Mouse (Mus musculus) heart, adult 9 months (tissue): ENCODE measurements around the gene Gm10447.
A peak's percentile ranks its signal among the peaks of the same experiment; 100 is the strongest.

ENCODE experiments used
- DNase-seq, 2 experiments: peaks; one replicate each; pipeline ENCODE4 v3.0.0; 2022; ENCODE audit warnings: low spot score in 2 of 2

Gm10447 gene

GRCm38 (mm10) chr11:53478383-53479170 is 21.7 kb upstream of the Gm10447 start:
- DNase-seq = no peak

GRCm38 (mm10) chr11:53477833-53478232 is 20.9 kb upstream of the Gm10447 start:
- no peak for DNase-seq

DNA sequence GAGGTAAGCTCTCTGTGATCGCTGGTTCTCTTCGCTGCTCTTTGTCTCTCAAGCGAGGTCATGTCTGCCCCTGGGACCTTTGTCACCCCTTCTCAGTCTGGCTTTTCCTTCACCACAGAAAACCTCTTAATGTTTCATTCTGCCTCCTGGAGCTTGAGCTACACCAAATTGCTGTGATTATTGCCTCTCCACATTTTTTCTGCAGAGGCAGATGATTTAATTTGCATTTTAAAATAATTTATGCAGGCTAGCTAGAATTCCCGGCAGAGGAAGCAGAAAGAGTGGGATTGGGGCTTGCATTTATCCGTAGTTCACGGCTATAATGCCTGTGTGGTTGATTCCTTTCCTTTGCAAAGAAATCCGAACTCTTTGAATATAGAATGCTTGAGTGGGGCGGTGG is 18.7 kb upstream of the Gm10447 start:
- no peak for DNase-seq

DNA sequence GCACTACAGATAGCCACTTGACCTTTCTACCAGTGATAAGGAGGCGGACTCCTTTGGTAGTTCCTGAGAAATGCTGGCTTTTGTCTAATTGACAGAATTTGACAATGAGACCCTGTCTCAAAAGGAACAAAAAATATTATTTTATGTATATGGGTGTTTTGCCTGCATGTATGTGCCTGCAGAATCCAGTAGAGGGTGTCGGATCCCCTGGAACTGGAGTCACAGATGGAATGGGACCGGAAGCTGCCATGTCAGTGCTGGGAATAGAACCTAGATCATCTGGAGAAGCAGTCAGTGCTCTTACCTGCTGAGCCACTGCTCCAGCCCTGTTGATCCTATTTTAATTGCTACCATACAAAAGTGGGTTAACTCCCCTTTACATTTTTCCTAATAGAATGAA is 15.8 kb upstream of the Gm10447 start:
- no peak for DNase-seq

GRCm38 (mm10) chr11:53469968-53470695 is 13.2 kb upstream of the Gm10447 start, which contains the start of gene Gm9837:
Gm9837 (minus strand) TSS chr11:53470479.
- peak; percentile 84 to 90 for DNase-seq

GRCm38 (mm10) chr11:53469294-53469967 is 12.5 kb upstream of the Gm10447 start:
- DNase-seq = peak in 1 of 2 experiments; percentile 48

GRCm38 (mm10) chr11:53466231-53466971 is 9.5 kb upstream of the Gm10447 start:
- peak; percentile 52 to 68 for DNase-seq

GRCm38 (mm10) chr11:53463551-53464424 is 6.9 kb upstream of the Gm10447 start:
- DNase-seq = no peak

DNA sequence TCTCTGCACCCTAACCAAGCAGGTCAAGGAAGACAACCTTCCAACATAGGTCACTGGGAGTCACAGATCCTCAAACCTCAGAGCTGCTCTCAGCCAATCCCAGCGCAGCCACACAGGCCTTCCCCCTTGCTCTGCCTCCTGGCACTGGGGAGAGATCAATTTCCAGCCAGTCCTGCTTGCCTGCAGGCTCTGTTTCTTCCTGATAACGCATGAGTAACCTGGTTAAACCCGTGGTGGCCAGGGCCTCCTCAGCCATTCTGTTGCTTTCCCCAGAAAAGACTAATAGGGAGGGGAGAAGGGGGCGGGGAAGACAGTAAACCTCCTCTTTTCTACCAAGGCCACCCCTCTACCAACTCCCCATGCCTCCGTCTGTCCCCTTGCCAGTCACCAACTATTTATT is 4.8 kb upstream of the Gm10447 start:
- no peak for DNase-seq

- DNase-seq = no peak
Measured at GRCm38 (mm10) chr11:53460192-53460591, 3.3 kb upstream of the Gm10447 start.

DNA sequence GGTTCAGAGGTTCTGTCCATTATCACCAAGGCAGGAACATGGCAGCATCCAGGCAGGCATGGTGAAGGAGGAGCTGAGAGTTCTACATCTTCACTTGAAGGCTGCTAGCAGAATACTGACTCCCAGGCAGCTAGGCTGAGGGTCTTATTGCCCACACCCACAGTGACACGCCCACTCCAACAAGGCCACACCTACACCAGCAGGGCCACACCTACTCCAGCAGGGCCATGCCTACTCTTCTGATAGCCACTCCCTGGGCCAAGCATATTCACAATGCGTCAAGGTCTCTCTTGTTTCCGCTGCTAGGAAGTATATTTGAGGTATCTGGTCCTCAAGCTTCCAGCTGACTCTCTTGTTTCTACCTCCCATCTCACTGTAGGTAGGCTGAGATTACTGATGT is 2.1 kb upstream of the Gm10447 start:
- no peak for DNase-seq

DNA sequence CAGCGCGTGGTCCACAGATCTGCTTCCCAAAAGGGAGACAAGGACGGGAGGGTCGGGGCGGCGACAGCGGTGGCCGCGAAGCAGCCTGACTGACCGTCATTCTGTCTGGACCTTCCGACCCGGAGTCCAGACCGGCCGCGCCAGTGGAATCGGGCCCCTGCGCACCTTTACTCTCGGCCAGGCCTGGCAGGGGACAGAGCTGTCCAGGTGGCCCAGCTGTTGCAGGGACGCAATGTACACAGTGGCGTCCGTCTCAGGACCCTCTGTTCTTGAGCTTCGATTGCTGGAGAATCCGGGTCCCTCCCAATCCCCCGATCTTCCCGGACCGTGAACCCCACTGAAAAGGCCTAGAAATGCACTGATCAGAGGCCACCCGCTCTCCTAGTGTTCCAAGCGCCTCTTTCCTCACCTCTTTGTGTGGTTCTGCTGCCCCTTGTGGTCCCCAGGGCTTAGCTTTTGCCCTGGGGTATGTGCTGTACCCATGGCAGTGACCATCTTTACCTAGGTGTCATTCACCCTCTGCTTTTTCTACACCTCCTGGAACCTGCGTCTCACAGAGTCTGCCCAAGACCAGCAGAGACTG is 553 bp upstream of the Gm10447 start:
- DNase-seq = no peak

GRCm38 (mm10) chr11:53453031-53453430 is 3.9 kb downstream of the Gm10447 start:
- no peak for DNase-seq

GRCm38 (mm10) chr11:53452396-53452795 is 4.5 kb downstream of the Gm10447 start:
- no peak for DNase-seq

DNA sequence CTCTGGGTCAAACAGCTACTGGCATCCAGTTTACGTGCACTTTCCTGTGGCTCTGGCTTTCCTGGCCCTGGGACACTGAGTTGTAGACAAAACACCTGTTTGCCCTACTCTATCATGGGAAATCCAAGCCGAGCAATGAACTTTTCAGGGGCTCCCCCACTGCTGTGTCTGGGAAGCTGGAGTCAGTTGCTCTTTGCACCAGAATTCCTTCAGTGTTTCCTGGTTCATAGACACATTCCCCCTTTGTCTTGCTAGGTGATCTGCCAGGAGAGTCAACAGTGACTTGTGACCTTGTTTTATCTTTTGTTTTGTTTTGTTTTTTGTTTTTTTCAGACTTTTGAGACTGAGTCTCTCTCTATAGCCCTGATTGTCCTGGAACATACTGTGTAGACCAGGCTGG is 5.5 kb downstream of the Gm10447 start:
- DNase-seq = no peak

GRCm38 (mm10) chr11:53450070-53450705 is 6.7 kb downstream of the Gm10447 start:
- DNase-seq = no peak

DNA sequence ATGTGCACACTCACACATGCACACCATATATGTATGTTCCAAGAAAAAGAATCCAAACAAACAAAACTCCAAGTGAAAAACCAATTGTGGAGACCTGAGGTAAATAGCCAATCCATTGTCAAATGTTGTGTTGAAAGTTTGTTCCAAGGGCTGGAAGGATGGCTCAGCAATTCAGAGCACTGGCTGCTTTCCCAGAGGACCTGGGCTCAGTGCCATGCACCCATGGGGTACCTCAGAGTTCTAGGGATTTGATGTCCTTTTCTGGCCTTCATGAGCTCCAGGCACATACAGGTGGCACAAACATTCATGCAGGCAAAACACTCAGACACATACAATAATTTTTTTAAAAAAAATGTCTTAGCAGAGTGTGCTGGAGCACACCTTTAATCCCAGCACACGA is 8.4 kb downstream of the Gm10447 start:
- peak; percentile 31 to 74 for DNase-seq

DNA sequence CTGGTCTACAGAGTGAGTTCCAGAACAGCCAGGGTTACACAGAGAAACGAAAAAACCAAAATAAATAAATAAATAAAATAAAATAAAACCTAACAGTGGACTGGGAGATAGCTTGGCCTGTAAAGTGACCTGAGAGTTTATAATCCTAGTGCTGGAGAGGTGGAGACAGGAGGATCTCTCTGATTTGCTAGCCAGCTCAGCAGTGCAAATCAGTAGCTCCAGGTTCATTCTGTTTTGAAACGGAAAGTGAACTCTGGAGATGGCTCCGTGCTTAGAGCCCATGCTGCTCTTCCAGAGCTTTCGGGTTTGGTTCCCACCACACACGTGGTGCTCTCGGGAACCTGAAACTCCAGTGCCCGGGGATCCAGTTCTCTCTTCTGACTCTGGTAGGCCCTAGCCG is 8.9 kb downstream of the Gm10447 start:
- DNase-seq = no peak

- DNase-seq = no peak
Measured at GRCm38 (mm10) chr11:53446183-53446582, 10.7 kb downstream of the Gm10447 start.

- no peak for DNase-seq
Measured at GRCm38 (mm10) chr11:53445562-53445961, 11.3 kb downstream of the Gm10447 start.
